Mouse (Mus musculus): ENCODE measurements at regions not wholly inside any gene's neighbourhood (a gene's known extent, or its start where the extent isn't known, plus 50 kb on each side); places are given as distances from the start of the nearest gene placed in this dataset.

GRCm38 (mm10) chr1:176504731-176505130 lies 229.6 kb upstream of the Pld5 start:
- peak; percentile 18 for DNase-seq

GRCm38 (mm10) chr1:176499010-176499650 lies 224.0 kb upstream of the Pld5 start:
- no peak for DNase-seq

- no peak for DNase-seq
These were observed 193.4 kb upstream of the Pld5 start for GRCm38 (mm10) chr1:176468560-176468959.

- peak; percentile 12 for DNase-seq
These were observed 187.0 kb upstream of the Pld5 start for GRCm38 (mm10) chr1:176462125-176462524.

- no peak for DNase-seq
These were observed 171.6 kb upstream of the Pld5 start for GRCm38 (mm10) chr1:176446735-176447134.

- no peak for DNase-seq
These were observed 168.6 kb upstream of the Pld5 start for GRCm38 (mm10) chr1:176443712-176444111.

GRCm38 (mm10) chr1:176440254-176440653 lies 165.1 kb upstream of the Pld5 start:
- DNase-seq: no peak

- peak; percentile 10 for DNase-seq
These were observed 152.7 kb upstream of the Pld5 start for GRCm38 (mm10) chr1:176427835-176428234.

- DNase-seq: peak; percentile 56
These were observed 151.9 kb upstream of the Pld5 start for GRCm38 (mm10) chr1:176427046-176427445.

- no peak for DNase-seq
These were observed 142.1 kb upstream of the Pld5 start for GRCm38 (mm10) chr1:176417251-176417650.

- no peak for DNase-seq
These were observed 129.0 kb upstream of the Pld5 start for GRCm38 (mm10) chr1:176404128-176404527.

GRCm38 (mm10) chr1:176379645-176380044 lies 104.5 kb upstream of the Pld5 start:
- DNase-seq: no peak

GRCm38 (mm10) chr1:176366900-176367299 lies 91.8 kb upstream of the Pld5 start:
- DNase-seq: no peak

GRCm38 (mm10) chr1:176360957-176361356 lies 85.8 kb upstream of the Pld5 start:
- no peak for DNase-seq

- DNase-seq: no peak
These were observed 85.0 kb upstream of the Pld5 start for GRCm38 (mm10) chr1:176359992-176360724.

GRCm38 (mm10) chr1:176355342-176355741 lies 80.2 kb upstream of the Pld5 start:
- no peak for DNase-seq

GRCm38 (mm10) chr1:176354898-176355297 lies 79.8 kb upstream of the Pld5 start:
- DNase-seq: no peak

- DNase-seq: no peak
These were observed 77.6 kb upstream of the Pld5 start for GRCm38 (mm10) chr1:176352706-176353105.

- DNase-seq: no peak
These were observed 74.9 kb upstream of the Pld5 start for GRCm38 (mm10) chr1:176349909-176350495.

GRCm38 (mm10) chr1:176348129-176348528 lies 73.0 kb upstream of the Pld5 start:
- DNase-seq: no peak

- DNase-seq: no peak
These were observed 56.2 kb upstream of the Pld5 start for GRCm38 (mm10) chr1:176331344-176331743.
